Mouse (Mus musculus) macrophage (primary cell): ENCODE results near the gene Tnfsfm13. TPM values are rescaled to one million over a fixed set of nuclear protein-coding genes. Genes with fewer than 3 reads are reported as not detected.
A peak's percentile ranks its signal among the peaks of the same experiment; 100 is the strongest.

Source experiments
- H3K27ac ChIP-seq: fragments of 350-480 bp; formaldehyde crosslinking; 2 replicates; pipeline ENCODE4 v1.9.0; 2021
- H3K36me3 ChIP-seq: fragments of 350-480 bp; formaldehyde crosslinking; 2 replicates; pipeline ENCODE4 v1.9.0; 2021; ENCODE audit errors: inconsistent target
- H3K4me3 ChIP-seq: fragments of 350-480 bp; formaldehyde crosslinking; 2 replicates; pipeline ENCODE4 v1.9.0; 2021; ENCODE audit errors: inconsistent target
- H3K79me2 ChIP-seq: fragments of 350-480 bp; formaldehyde crosslinking; 2 replicates; pipeline ENCODE4 v1.9.0; 2021; ENCODE audit errors: inconsistent target
- WGBS: methylation state at CpG from one replicate; pipeline ENCODE4 v1.1.7; 2026; ENCODE audit warnings: inconsistent platforms; ENCODE audit not compliant: missing documents; 5-methylcytosine and 5-hydroxymethylcytosine counted together
- polyA plus RNA-seq: library from polyadenylated mRNA; stranded (reverse); fragments of 250-400 nt; gene quantifications from 3 replicates; pipeline ENCODE4 v1.2.4, GENCODE M21; 2018; ENCODE audit warnings: inconsistent platforms

Tnfsfm13 gene
- polyA plus RNA-seq, 1 experiment from 2014 or later: 25.5 TPM

DNA sequence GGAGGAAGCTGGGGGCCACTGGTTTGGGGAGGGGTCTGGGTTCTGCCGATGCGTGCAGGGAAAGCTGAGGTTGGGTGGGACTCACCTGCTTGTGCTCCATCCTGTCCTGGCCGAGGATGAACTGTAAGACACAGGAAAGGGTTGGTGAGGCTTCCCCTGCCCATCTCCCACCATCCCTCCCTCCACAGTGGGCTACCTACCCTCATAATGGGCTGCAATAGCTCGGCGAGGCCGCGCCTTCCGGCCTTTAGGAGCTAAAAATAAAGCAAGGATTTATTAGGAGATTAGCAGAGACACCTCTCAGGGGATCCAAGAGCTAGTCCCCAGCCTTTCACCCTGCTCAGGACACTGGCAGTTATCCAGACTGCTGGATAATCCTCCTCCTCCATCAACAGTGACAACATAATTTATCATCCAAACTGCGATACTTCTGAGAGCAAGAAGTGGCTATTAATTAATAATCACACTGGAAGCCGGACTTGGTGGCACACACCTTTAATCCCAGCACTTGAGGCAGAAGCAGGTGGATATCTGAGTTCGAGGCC lies 2.4 kb downstream of the Tnfsfm13 start:
- Histone ChIP-seq H3K36me3 (no peaks in the 10 kb centered on the region), H3K27ac (peak overlapping the region; percentile 96), H3K79me2 (peaks cover 48% of the 10 kb centered on the region), H3K4me3 (peak overlapping the region; percentile 74; the same call in 1 of the 2 replicates)
- WGBS: 74% methylated on average over 10 of the region's 11 CpGs

- no peak overlapping the region for H3K4me3 ChIP-seq
- H3K36me3 ChIP-seq: no peaks in the 10 kb centered on the region
- WGBS: 96% methylated on average over 6 of the region's 6 CpGs
- peaks cover 55% of the 10 kb centered on the region for H3K79me2 ChIP-seq
- peak overlapping the region; percentile 96 for H3K27ac ChIP-seq
These were observed 3.0 kb downstream of the Tnfsfm13 start for GRCm38 (mm10) chr11:69692863-69693262.

GRCm38 (mm10) chr11:69692196-69692811 lies 3.6 kb downstream of the Tnfsfm13 start:
- WGBS: 32% methylated on average over 9 of the region's 9 CpGs

GRCm38 (mm10) chr11:69689891-69690290 lies 6.0 kb downstream of the Tnfsfm13 start:
- Histone ChIP-seq H3K79me2 (peaks cover 66% of the 10 kb centered on the region), H3K36me3 (no peaks in the 10 kb centered on the region; the same call in 1 of the 2 replicates), H3K4me3 (no peak overlapping the region), H3K27ac (peak overlapping the region; percentile 96)
- 100% methylated on average over 1 of the region's 1 CpGs for WGBS

More at GRCm38 (mm10) chr11:69692196-69692811, 3.6 kb downstream of the Tnfsfm13 start:
- peak overlapping the region; percentile 96 for H3K27ac ChIP-seq
- no peak overlapping the region for H3K4me3 ChIP-seq
- no peaks in the 10 kb centered on the region for H3K36me3 ChIP-seq
- peaks cover 60% of the 10 kb centered on the region for H3K79me2 ChIP-seq

DNA sequence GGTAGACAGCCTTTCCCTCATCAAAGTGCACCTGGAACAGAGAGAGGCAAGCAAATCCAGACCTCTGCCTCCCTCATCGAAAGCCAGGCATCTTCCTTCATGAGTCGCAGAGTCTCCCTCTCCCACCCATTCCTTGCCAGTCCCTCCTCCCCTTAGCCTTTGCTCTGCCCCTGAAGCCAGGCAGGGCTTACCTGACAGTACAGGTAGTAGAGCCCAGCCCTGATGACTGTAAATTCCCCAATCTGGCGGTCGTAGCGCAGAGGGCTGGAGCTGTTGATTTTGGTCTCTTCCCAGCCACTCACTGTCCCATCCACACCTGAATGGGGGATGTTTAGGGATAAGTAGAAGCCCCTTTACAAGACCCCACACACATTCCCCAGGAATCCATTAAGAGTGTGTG lies 8.8 kb downstream of the Tnfsfm13 start:
- no peak overlapping the region for H3K4me3 ChIP-seq
- 93% methylated on average over 5 of the region's 5 CpGs for whole genome bisulfite sequencing
- peaks cover 59% of the 10 kb centered on the region; the same call in 1 of the 2 replicates for H3K79me2 ChIP-seq
- H3K36me3 ChIP-seq: no peaks in the 10 kb centered on the region; the same call in 1 of the 2 replicates
- no peak overlapping the region for H3K27ac ChIP-seq

GRCm38 (mm10) chr11:69686377-69686776 lies 9.5 kb downstream of the Tnfsfm13 start:
- Histone ChIP-seq H3K79me2 (peaks cover 60% of the 10 kb centered on the region), H3K4me3 (no peak overlapping the region), H3K27ac (peak overlapping the region; percentile 91), H3K36me3 (no peaks in the 10 kb centered on the region; the same call in 1 of the 2 replicates)
- 65% methylated on average over 4 of the region's 4 CpGs for WGBS

DNA sequence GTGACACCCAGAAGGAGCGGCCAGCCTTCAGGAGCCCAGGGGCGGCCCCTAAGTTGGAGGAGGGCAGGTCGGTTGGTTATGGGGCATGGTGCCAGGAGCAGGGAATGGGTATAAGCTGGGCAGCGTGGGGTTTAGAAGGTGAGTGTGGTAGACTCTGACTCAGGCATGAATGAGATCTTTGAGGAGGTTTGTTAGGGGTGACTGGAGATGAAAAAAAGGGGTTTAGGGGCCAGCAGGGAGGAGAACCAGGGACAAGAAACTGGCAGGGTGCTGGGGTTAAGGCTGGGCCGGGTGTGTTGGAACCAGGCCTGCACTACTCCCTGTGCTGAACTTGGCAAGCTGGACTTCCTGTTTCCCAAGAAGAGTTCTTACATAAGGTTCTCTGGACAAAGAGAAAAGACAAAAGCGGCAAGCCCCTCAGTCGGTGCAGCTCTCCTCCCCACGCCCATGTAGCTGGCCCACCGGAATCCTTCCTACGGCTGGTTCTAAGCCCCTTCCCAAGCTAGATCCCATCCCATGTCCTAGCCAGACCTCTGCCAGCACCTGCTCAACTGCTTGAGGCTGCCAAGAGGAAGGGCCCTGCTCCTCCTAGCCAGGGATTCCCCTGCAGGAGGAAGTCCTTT lies 10.3 kb downstream of the Tnfsfm13 start, which contains the start of gene Tnfsf13:
Gene Tnfsf13 (minus strand): TSS at position 259 of the 623 bp plus-strand sequence.
- H3K79me2 ChIP-seq: peaks cover 62% of the 10 kb centered on the region
- H3K36me3 ChIP-seq: no peaks in the 10 kb centered on the region; the same call in 1 of the 2 replicates
- peak within 1 kb of the TSS; percentile 22 for H3K4me3 ChIP-seq
- H3K27ac ChIP-seq: peak within 1 kb of the TSS; percentile 91
- 3% methylated on average over 10 of the region's 10 CpGs for WGBS

DNA sequence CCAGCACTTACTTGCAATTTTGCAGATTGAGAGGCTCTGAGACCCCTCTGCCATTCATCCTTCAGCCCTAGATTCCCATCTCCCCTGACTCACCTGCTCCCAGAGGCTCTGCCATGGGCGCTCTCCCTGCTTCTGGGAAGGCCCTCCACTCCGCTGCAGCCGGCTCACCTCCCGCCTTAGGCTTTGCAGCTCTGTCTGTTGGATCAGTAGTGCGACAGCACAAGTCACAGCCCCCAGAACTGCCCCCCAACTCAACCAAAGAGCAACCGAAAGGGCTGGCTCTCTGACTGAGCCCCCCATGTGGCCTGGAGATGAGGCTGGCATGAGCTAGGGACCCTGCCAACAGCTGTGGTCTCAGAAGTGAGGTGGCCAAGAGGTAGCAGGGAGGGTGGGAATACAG lies 11.0 kb downstream of the Tnfsfm13 start:
- H3K27ac ChIP-seq: peak overlapping the region; percentile 91
- peaks cover 63% of the 10 kb centered on the region for H3K79me2 ChIP-seq
- no peaks in the 10 kb centered on the region; the same call in 1 of the 2 replicates for H3K36me3 ChIP-seq
- 49% methylated on average over 6 of the region's 6 CpGs for WGBS
- H3K4me3 ChIP-seq: peak overlapping the region; percentile 22

- Histone ChIP-seq H3K27ac (peak overlapping the region; percentile 91), H3K79me2 (peaks cover 65% of the 10 kb centered on the region), H3K36me3 (no peaks in the 10 kb centered on the region; the same call in 1 of the 2 replicates), H3K4me3 (peak overlapping the region; percentile 22)
- WGBS: 61% methylated on average over 12 of the region's 12 CpGs
These were observed 11.7 kb downstream of the Tnfsfm13 start for GRCm38 (mm10) chr11:69684128-69684745.

- Histone ChIP-seq H3K4me3 (no peak overlapping the region), H3K27ac (peak overlapping the region; percentile 91), H3K79me2 (peaks cover 64% of the 10 kb centered on the region), H3K36me3 (no peaks in the 10 kb centered on the region; the same call in 1 of the 2 replicates)
- WGBS: 76% methylated on average over 7 of the region's 7 CpGs
These were observed 12.3 kb downstream of the Tnfsfm13 start for GRCm38 (mm10) chr11:69683576-69683975.

- Histone ChIP-seq H3K36me3 (peaks cover 4% of the 10 kb centered on the region; the same call in 1 of the 2 replicates), H3K27ac (no peak overlapping the region), H3K79me2 (peaks cover 64% of the 10 kb centered on the region), H3K4me3 (no peak overlapping the region)
- 38% methylated on average over 12 of the region's 12 CpGs for WGBS
These were observed 12.9 kb downstream of the Tnfsfm13 start for GRCm38 (mm10) chr11:69682840-69683533.

- Histone ChIP-seq H3K36me3 (peaks cover 8% of the 10 kb centered on the region; the same call in 1 of the 2 replicates), H3K4me3 (peak overlapping the region; percentile 7; the same call in 1 of the 2 replicates), H3K79me2 (peaks cover 64% of the 10 kb centered on the region), H3K27ac (peak overlapping the region; percentile 69)
- WGBS: 30% methylated on average over 19 of the region's 24 CpGs
These were observed 13.6 kb downstream of the Tnfsfm13 start for GRCm38 (mm10) chr11:69682209-69682839.

DNA sequence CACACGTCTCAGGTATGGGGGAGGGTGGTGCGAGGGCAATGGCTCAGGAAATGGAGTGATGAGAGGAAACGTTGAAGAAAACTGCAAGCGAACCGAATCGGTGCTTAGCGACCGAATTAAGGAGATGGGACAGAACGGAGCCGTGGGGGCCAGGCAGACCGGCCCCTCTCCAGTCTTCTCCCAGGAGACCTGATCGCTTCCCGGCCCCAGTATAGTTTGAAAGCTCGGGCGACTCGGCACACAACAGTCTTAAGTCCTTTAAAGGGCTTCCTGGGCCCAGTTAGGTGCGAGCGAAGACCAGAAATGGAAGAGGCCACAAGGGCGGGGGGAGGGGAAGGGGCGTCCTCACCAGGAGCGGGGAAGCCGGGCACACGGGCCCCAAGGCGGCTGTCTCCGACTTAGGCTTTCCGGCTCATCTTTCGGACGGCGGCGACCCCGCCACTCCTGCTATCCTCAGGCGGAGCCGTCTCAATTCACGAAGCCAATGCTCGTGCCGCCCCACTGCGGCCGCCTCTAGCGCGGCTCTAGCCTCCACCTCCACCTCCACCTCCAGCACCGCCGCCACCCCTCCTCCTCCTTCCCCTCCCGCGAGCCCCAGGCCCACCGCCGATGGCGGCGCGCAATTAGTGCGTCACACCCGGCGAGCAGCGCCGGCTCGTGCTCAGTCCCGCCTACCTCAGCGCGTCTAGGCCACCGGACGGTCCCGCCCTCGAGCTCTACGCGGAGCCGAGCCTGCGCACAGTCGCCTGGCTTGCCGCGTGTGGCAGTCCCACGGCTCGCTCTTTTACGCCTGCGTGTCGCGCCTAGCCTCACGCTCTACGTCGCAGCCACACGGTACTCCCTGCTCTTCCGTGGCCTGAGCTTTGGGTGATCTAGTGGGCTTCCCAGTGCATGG lies 14.3 kb downstream of the Tnfsfm13 start, which contains the start of gene Senp3:
Gene Senp3 (minus strand): TSS at position 771 of the 895 bp plus-strand sequence.
- peaks cover 16% of the 10 kb centered on the region for H3K36me3 ChIP-seq
- H3K79me2 ChIP-seq: peaks cover 64% of the 10 kb centered on the region
- peak within 1 kb of the TSS; percentile 82 for H3K27ac ChIP-seq
- under 1% methylated on average over 62 of the region's 80 CpGs for WGBS
- peak within 1 kb of the TSS; percentile 88 for H3K4me3 ChIP-seq
